Mouse (Mus musculus): ENCODE results near the gene Peli3.
"Not testable (repeated sequence)": the region's sequence is repeated elsewhere in the genome, so short reads cannot be mapped to it uniquely, and the experiment has no call there.

The Peli3 gene

GRCm38 (mm10) chr19:4942551-4943252 is at the start of gene Peli3:
Gene Peli3, minus strand, starts transcription at chr19:4943127.
- no peak for DNase-seq (ENCODE audit: low read depth)

DNA sequence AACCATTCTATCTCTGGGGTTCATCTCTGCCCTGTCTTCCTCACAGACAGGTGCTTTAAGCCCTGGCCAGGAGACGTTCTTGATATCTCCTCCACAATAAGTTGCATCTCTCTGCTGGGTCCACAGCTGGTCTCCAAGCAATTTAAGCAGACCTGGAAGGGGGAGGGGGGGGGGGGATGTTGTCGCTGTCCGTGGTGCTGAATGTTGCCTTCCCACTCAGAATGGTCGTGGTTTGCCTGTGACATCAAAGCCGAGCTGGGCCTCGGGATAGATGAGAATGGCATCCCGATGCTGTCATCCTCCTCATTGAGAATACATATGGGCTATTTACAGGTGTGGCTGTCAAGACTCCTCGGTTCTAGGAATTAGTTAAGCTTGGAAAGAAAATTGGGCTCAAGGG is 49.4 kb upstream of the Peli3 start:
- no peak for DNase-seq (ENCODE audit: low read depth)

DNA sequence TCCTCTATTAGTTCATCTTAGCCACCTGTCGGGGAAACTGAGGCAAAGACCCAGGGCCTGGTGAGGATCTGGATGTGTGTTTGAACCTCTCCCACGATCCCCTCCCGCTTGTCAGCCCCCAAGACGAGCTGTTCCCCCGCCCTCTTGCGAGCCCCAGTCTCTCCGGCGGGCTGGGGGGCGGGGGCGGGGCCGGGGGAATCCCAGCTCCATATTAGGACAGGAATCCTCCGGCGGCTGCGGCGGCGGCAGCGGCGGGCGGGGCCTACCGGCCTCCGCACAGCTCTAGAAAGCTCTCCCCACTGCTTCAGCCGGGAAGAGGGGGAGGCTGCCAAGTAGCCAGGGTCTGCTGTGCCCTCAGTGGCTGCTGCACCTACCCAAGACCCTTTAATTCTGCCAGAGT is 47.8 kb upstream of the Peli3 start:
- no peak for DNase-seq (ENCODE audit: low read depth)

- DNase-seq (ENCODE audit: low read depth), result no peak
These were observed 47.3 kb upstream of the Peli3 start, which contains the start of gene Npas4 for GRCm38 (mm10) chr19:4990256-4990625. Gene Npas4, minus strand, starts transcription at chr19:4990316.

DNA sequence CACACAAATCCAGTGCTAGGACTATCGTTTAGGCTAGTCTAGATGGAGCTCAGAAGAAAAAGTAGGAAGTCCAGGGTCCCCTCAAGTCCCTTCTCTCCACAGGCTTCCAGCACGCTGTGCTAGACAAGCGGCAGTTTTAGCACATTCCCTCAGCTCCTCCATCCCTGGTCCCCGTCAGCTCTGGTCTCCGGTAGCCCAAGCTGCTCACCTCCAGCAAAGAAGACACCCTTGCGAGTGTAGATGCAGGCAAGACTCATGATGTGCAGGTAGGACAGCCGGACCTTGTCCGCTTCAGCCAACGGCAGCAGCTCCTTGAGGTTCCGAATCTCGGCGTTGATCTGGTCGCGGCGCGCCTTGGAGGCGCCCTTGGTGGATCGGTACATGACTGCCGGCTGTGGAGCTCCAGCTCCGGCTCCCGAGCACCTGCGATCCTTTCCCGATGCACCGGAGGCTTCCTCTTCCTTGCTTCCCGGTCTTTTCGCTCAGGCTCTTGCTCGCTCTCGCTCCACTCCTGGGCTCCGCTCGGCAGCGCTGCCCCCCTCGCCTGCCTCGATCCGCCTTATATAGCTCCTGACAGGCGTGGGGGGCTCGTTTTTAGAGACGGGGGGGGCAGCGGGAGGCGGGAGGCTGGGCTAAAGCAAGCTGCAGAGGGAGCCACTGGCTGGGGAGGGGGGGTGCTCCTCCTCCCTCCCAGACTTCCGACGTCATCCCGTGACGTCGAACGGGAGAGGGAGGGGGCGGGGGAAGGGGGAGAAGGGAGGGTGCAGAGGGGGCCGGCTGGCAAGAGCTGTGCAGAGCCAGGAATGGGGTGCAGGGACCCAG is 46.7 kb upstream of the Peli3 start:
- DNase-seq (ENCODE audit: low read depth), result no peak

DNA sequence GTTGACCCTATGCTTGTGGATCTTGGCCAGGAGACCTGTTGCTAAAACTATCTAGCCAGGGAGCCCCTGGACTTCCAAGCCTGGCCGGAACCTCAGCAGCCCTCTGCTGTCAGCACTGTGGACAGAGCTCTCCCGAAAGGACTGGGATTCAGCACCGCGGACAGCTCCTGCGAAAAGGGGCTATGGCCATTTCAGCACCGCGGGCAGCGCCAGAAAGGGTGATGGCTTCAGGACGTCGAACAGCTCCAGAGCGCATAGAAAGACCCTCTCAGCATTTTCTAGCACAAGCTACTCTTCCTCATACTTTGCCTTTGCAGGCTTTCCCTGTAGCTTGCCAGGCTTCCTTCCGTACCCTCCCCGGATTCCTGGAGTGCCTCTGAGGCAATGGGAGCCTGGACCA is 46.1 kb upstream of the Peli3 start:
- DNase-seq (ENCODE audit: low read depth), result no peak

DNA sequence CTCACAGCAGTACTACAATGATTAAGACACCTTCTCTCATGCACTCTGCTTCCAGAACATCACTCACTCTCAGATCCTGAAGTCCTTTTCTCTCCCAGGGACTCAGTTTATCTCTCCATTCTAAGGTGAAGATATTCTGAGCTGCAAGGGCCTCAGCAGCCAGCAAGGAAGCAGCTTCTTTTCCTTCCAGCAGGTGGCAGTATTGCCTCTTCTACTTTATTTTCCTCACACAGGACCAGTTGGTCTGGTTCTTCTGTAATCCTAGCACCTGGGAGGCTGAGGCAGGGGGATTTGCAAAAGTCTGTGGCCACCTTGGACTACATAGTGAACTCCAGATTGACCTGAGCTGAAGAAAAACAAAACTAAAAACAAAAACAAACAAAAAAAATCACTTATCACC is 38.8 kb upstream of the Peli3 start:
- DNase-seq (ENCODE audit: low read depth), result peak; percentile 35

GRCm38 (mm10) chr19:4968236-4968635 is 25.3 kb upstream of the Peli3 start:
- DNase-seq (ENCODE audit: low read depth), result no peak

DNA sequence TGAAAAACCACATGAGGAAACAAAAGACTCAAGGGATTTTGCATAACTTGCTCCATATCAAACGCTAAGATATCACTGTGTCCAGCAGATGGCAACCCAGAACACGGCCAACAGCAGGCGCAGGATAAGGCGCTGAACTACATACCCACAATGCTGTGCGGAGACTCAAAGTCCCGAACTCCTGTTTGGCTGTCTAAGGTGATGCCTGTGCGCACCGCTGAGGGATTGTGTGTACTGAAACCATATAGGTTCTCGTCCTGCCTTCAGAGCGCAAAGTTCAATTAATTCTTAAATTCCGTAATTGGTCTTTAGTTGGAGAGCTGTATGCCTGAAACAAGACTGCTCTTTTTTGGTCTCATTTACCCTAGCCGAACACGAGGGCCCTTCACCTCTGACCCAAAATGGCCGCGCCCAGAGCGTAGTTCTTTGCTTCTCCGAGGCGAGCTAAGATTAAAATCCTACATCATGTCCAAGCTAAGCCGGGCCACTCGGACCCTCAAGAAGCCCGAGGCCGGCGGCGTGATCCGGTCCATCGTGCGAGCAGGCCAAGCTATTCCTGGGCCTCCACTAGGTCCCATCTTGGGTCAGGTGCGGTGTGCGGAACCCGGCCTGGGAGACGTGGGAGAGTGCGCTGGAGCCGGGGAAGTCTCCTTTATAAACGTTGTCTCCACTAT is 19.1 kb upstream of the Peli3 start, which contains the start of gene Mrpl11:
TSS of gene Mrpl11 (plus strand) at position 220 of the 674 bp plus-strand sequence.
- peak; percentile 87 for DNase-seq (ENCODE audit: low read depth)

- not testable (repeated sequence) for DNase-seq (ENCODE audit: low read depth)
These were observed 5.7 kb upstream of the Peli3 start for GRCm38 (mm10) chr19:4948641-4949040.

- no peak for DNase-seq (ENCODE audit: low read depth)
These were observed 2.6 kb upstream of the Peli3 start for GRCm38 (mm10) chr19:4945540-4945939.

- DNase-seq (ENCODE audit: low read depth), result no peak
These were observed 294 bp upstream of the Peli3 start for GRCm38 (mm10) chr19:4943253-4943588.

DNA sequence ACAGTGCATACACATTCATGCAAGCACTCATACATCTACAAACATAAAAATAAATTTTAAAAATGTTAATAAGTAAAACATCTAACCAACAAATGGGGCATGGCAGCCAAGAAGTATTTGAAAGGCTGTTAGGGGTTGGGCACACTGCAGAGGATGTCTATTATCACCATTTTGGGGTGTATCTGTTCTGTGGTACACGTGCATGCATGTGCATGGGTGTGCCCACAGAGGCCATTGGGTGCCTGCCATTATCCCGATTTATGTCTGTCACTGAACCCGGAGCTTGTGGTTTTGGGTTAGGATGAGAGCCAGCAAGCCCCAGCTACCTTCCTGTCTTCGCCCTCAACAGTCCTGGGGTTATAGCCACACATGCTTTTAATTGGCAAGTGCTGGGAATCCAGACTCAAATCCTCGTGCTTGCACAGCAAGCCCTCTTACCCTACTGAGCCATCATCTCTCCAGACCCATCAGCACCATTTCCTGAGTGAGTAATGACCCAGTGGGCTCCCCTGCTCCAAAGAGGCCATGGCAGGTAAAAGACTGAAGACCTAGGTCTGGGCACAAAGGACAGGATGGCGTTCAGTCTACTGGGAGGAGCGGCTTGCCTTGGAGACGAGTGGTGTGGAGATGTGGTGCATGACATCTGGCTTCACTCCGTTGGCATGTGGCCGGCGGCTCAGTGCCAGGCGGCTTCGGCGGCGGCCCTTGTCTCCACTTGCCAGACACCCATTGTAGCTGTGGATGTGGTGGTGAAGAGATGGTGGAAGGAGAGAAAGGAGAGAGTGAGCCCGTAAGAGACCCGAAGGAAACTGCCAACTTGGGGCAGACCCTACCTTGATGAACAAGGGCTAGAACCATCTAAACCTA is 5.2 kb downstream of the Peli3 start:
- DNase-seq (ENCODE audit: low read depth), result no peak

- DNase-seq (ENCODE audit: low read depth), result no peak
These were observed 6.0 kb downstream of the Peli3 start for GRCm38 (mm10) chr19:4936896-4937295.

GRCm38 (mm10) chr19:4928781-4929180 is 14.1 kb downstream of the Peli3 start:
- DNase-seq (ENCODE audit: low read depth), result no peak

DNA sequence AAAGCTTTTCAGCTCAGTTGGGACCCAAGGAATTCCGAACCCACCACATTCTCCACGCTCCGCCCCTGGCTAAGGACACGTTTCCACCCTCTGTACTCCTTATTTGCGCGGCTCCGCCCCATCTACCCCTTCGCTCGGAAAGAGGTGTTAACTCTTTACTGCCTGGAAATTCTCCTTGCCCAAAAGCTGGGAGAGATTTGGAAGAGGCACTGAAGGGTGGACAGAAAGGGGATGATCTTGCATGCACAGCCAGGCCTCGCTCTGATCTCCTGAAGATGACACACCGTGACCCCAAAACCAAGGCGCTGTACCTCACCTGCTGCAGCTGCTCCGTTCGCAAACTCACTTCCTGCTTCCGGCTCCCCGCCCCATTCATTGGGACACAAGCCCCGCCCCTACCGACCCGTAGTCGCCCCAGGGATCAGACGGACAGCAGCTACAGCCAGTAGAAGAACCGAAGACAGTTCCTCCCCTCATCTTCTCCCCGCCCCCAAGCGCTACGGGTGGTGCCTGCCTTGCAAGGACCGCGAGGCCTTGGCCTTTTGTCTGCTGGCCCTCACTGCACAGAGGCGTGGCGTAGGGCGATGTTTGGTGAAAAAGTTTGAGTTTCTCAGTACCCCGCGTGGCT is 14.9 kb downstream of the Peli3 start, which contains the start of gene Dpp3:
TSS of gene Dpp3 (minus strand) at position 384 of the 628 bp plus-strand sequence.
- peak; percentile 95 for DNase-seq (ENCODE audit: low read depth)

DNA sequence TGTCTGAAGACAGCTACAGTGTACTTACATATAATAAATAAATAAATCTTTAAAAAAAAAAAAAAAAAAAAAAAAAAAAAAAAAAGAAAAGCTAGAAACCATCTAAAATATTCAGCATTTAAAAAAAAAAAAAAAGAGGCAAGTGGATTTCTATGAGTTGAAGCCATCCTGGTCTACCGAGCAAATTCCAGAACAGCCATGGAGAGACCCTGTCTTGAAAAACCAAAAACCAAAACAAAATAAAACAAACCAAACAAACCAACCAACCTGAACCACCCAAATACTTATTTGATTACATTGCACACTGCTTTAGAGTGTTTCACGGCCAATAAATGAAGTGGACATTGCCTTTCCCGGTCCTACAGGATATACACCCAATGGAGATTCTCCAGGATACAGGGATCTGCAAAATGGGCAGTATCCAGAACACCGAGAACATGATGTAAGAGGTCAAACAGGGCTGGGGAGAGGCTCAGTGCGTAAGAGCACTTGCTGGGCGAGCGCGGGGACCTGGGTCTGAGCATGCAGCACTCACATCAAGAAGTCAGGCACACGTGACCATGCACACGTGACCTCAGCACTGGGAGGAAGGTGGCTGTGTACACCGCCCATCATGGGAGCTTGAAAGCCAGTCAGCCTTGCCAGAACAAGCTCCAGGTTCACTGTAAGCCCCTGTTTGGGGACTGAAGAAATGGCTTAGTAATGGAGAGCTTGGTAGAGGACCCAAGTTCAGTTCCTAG is 17.6 kb downstream of the Peli3 start:
- DNase-seq (ENCODE audit: low read depth), result no peak

DNA sequence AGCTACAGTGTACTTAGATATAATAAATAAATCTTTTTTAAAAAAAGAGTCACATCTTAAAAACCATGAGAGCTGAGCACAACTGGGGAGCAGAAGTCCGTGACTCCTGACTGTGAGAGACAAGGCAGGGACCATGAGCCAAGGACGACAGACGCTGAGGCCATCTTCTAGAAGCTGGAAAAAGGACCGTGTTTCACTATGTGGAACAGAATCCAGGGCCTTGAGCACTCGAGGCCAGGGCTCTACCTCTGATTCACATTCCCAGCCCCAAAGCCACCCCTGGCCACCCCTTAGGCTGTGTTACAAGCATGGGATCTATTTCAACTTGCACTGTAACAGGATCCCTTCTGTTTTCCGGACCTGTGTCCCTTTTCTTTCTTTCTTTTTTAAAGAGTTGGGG is 23.3 kb downstream of the Peli3 start:
- no peak for DNase-seq (ENCODE audit: low read depth)

- no peak for DNase-seq (ENCODE audit: low read depth)
These were observed 26.1 kb downstream of the Peli3 start for GRCm38 (mm10) chr19:4916827-4917226.

GRCm38 (mm10) chr19:4915924-4916603 is 26.9 kb downstream of the Peli3 start:
- no peak for DNase-seq (ENCODE audit: low read depth)

Data from fibroblast of lung, adult 2 months (primary cell).